Mouse (Mus musculus): Measurements from ENCODE around the gene Olfr693. TPM values are rescaled to one million over a fixed set of nuclear protein-coding genes. Genes with fewer than 3 reads are reported as not detected.

The Olfr693 gene
- total RNA-seq (2023; ENCODE audit: inconsistent age), result not detected in 4 replicates

DNA sequence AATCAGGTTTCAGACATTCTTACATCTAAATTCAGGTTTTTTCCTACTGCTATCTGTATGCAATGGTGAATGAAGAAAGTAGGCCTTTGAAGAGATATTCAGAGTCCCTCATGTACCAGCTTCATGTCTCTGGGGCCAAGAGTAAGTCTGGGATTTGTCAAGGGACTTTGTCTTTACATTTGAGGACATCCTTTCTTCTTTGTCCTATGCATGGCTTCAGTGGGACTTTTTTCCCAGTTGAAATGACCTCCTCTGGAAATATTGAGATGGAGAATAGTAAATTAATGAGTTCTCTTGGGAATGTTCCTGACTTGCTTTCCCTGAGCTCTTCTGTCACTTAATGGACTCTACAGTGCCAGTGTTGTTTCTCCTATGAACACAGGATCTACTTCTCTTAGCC is at the start of gene Olfr693:
Gene Olfr693, minus strand, starts transcription at position 101 of the 400 bp plus-strand sequence.

GRCm38 (mm10) chr7:106716296-106716695 is 35.9 kb upstream of the Olfr693 start, which contains the start of gene Olfr695:
TSS of gene Olfr695 (minus strand) at chr7:106716396.

GRCm38 (mm10) chr7:106691714-106692113 is 11.3 kb upstream of the Olfr693 start, which contains the start of gene Olfr694:
TSS of gene Olfr694 (minus strand) at chr7:106691814.

Other genes with a start within 250 kb of the Olfr693 start
- gene Olfr694, start 11.2 kb upstream of the Olfr693 start, total RNA-seq (2023; ENCODE audit: inconsistent age), result not detected in 4 replicates
- not detected in 4 replicates for gene Olfr695, start 35.8 kb upstream of the Olfr693 start, total RNA-seq (2023; ENCODE audit: inconsistent age)
- gene Olfr697, start 61.9 kb upstream of the Olfr693 start, total RNA-seq (2023; ENCODE audit: inconsistent age), result not detected in 4 replicates
- gene Olfr698, start 74.8 kb upstream of the Olfr693 start, total RNA-seq (2023; ENCODE audit: inconsistent age), result not detected in 4 replicates
- not detected in 4 replicates for gene Olfr699, start 112.6 kb upstream of the Olfr693 start, total RNA-seq (2023; ENCODE audit: inconsistent age)
- not detected in 4 replicates for gene Olfr700, start 128.2 kb upstream of the Olfr693 start, total RNA-seq (2023; ENCODE audit: inconsistent age)
- gene Olfr701, start 133.5 kb upstream of the Olfr693 start, total RNA-seq (2023; ENCODE audit: inconsistent age), result not detected in 4 replicates
- gene Olfr702, start 153.3 kb upstream of the Olfr693 start, total RNA-seq (2023; ENCODE audit: inconsistent age), result not detected in 4 replicates
- gene Olfr703, start 162.8 kb upstream of the Olfr693 start, total RNA-seq (2023; ENCODE audit: inconsistent age), result not detected in 4 replicates
- gene Olfr704, start 182.6 kb upstream of the Olfr693 start, total RNA-seq (2023; ENCODE audit: inconsistent age), result not detected in 4 replicates
- gene Olfr705, start 196.3 kb upstream of the Olfr693 start, total RNA-seq (2023; ENCODE audit: inconsistent age), result not detected in 4 replicates
- not detected in 4 replicates for gene Olfr706, start 207.6 kb upstream of the Olfr693 start, total RNA-seq (2023; ENCODE audit: inconsistent age)
- not detected in 4 replicates for gene Olfr707, start 220.7 kb upstream of the Olfr693 start, total RNA-seq (2023; ENCODE audit: inconsistent age)
- not detected in 4 replicates for gene Olfr1532-ps1, start 227.4 kb upstream of the Olfr693 start, total RNA-seq (2023; ENCODE audit: inconsistent age)

Measured in B cell, adult (primary cell).